ENCODE assay signal across 22 mouse cellular contexts in the genomic region with DNA sequence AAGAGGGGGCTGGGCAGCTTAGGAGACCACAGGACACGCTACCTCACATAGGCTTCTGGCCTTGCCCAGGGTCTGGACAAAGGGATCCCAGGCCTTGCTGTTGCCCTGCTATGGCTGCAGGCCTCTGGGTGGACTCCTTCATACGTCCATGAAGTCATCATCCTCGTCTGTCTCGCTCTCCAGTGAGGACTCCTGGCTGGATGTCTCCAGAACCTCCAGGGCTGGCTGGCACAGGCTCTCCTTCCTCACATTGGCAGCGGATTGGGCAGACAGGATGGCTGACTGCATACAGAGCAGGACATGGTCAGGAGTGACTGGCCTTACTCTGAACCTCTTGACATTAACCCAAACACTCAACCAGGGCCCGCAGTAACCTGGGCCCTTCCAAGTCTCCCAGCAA. TPM values are rescaled to one million over a fixed set of nuclear protein-coding genes. Genes with fewer than 3 reads are reported as not detected.
DNase-seq lines count a peak whose midpoint lies in the region; ATAC-seq and TF ChIP-seq lines count a peak whose summit lies in the region.
"Had no signal": no experiment of that assay in that cellular context is flagged by ENCODE, and none has a peak within 500 bp of the region (broad histone marks: within the 10 kb centered on the region; RNA-seq: fewer than 3 reads in every experiment).

No protein-coding gene starts in this region.

- no peak for TF ChIP-seq POLR2A in cerebellum, adult 2 months (IDR thresholded peaks at IDR 0.05; ENCODE audit: borderline replicate concordance, insufficient read depth, low read length)

- no peak overlapping the region for H3K4me3 ChIP-seq in cerebellum, adult 2 months (replicated peaks; ENCODE audit: insufficient read depth, low read depth, low read length)
- H3K4me3 ChIP-seq in heart, embryonic 16.5 days (ENCODE audit: low read length): no peak overlapping the region
- H3K4me3 ChIP-seq in midbrain, embryonic 11.5 days (ENCODE audit: low read depth, low read length): no peak overlapping the region
- no peak overlapping the region for H3K4me3 ChIP-seq in midbrain, embryonic 16.5 days (ENCODE audit: low read depth, low read length)
- H3K4me3 ChIP-seq: forebrain, embryonic 13.5 days; limb, embryonic 13.5 days; liver, embryonic 13.5 days; midbrain, embryonic 12.5 days had no signal

- peaks cover 27% of the 10 kb centered on the region for H3K36me3 ChIP-seq in heart, embryonic 16.5 days (ENCODE audit: control insufficient read depth, insufficient read depth)
- H3K36me3 ChIP-seq in midbrain, embryonic 11.5 days (ENCODE audit: control insufficient read depth, insufficient read depth, low read length): peaks cover 7% of the 10 kb centered on the region
- peaks cover 23% of the 10 kb centered on the region for H3K36me3 ChIP-seq in midbrain, embryonic 16.5 days (ENCODE audit: control insufficient read depth, insufficient read depth, low read length)

- ATAC-seq in heart, embryonic 16.5 days (replicated peaks; ENCODE audit: extremely low read depth, insufficient read depth, low FRiP score): no peak
- no peak for ATAC-seq in midbrain, embryonic 11.5 days (ENCODE audit: low FRiP score)
- no peak for ATAC-seq in midbrain, embryonic 16.5 days
- ATAC-seq: CD4-positive, CD25-positive, alpha-beta regulatory T cell, adult 4 months; forebrain, embryonic 13.5 days; hindbrain, postnatal 0 days; intestine, embryonic 16.5 days had no signal

- H3K27me3 ChIP-seq in cerebellum, adult 2 months (ENCODE audit: control insufficient read depth, insufficient read depth, low read length): no peaks in the 10 kb centered on the region
- no peaks in the 10 kb centered on the region for H3K27me3 ChIP-seq in heart, embryonic 16.5 days (ENCODE audit: control insufficient read depth, insufficient read depth, low read length)
- H3K27me3 ChIP-seq in midbrain, embryonic 11.5 days (ENCODE audit: control insufficient read depth, insufficient read depth, low read length): no peaks in the 10 kb centered on the region
- H3K27me3 ChIP-seq in midbrain, embryonic 16.5 days (ENCODE audit: control insufficient read depth, insufficient read depth, low read depth, low read length): no peaks in the 10 kb centered on the region
- H3K27me3 ChIP-seq: forebrain, embryonic 13.5 days; limb, embryonic 13.5 days; liver, embryonic 13.5 days; midbrain, embryonic 12.5 days had no signal

- no peak overlapping the region for H3K27ac ChIP-seq in cerebellum, adult 2 months (ENCODE audit: insufficient read depth, low read length)
- H3K27ac ChIP-seq in heart, embryonic 16.5 days (ENCODE audit: low read length): peak overlapping the region; percentile 85
- H3K27ac ChIP-seq in midbrain, embryonic 11.5 days (ENCODE audit: low read depth, low read length): no peak overlapping the region
- no peak overlapping the region for H3K27ac ChIP-seq in midbrain, embryonic 16.5 days (ENCODE audit: low read length)
- H3K27ac ChIP-seq: forebrain, embryonic 13.5 days; limb, embryonic 13.5 days; liver, embryonic 13.5 days; midbrain, embryonic 12.5 days had no signal

- peak overlapping the region; percentile 3; the same call in 1 of the 2 replicates for H3K9ac ChIP-seq in heart, embryonic 16.5 days (ENCODE audit: low read length)
- no peak overlapping the region for H3K9ac ChIP-seq in midbrain, embryonic 11.5 days (ENCODE audit: low read length)
- no peak overlapping the region for H3K9ac ChIP-seq in midbrain, embryonic 16.5 days (ENCODE audit: low read depth, low read length)
- H3K9ac ChIP-seq: forebrain, embryonic 13.5 days; limb, embryonic 13.5 days; liver, embryonic 13.5 days; midbrain, embryonic 12.5 days had no signal

- no peak overlapping the region for H3K4me2 ChIP-seq in heart, embryonic 16.5 days (ENCODE audit: low read depth, low read length)
- H3K4me2 ChIP-seq in midbrain, embryonic 11.5 days: no peak overlapping the region
- H3K4me2 ChIP-seq in midbrain, embryonic 16.5 days (ENCODE audit: low read length): no peak overlapping the region
- H3K4me2 ChIP-seq: forebrain, embryonic 13.5 days; heart, embryonic 11.5 days; limb, embryonic 13.5 days; liver, embryonic 13.5 days; midbrain, embryonic 12.5 days had no signal

- intact Hi-C loops in heart, postnatal 36 days (cut with DNase I): no loop called here

- peak; percentile 59 to 67 for DNase-seq in cerebellum, adult 2 months
- DNase-seq in cerebellum, adult 8-10 months: no peak
- no peak for DNase-seq in heart, postnatal 36 days
- peak; percentile 37 for DNase-seq in midbrain, embryonic 11.5 days (ENCODE audit: low spot score, missing footprints)
- no peak for DNase-seq in natural killer cell, adult 2 months (ENCODE audit: low spot score in 2 of 2)
- DNase-seq: adrenal gland, postnatal 36 days; gastrocnemius, postnatal 36 days; kidney, adult 9 months; kidney, postnatal 14 days; liver, embryonic 13.5 days; lung, postnatal 10 days; spleen, adult 18-20 months had no signal

- H3K9me3 ChIP-seq in heart, embryonic 16.5 days (replicated peaks; ENCODE audit: control insufficient read depth, low read length): no peaks in the 10 kb centered on the region
- H3K9me3 ChIP-seq in midbrain, embryonic 11.5 days (ENCODE audit: control insufficient read depth, low read length): no peaks in the 10 kb centered on the region
- no peaks in the 10 kb centered on the region for H3K9me3 ChIP-seq in midbrain, embryonic 16.5 days (replicated peaks; ENCODE audit: control insufficient read depth, low read length, poor library complexity, severe bottlenecking)
- H3K9me3 ChIP-seq: forebrain, embryonic 13.5 days; limb, embryonic 13.5 days; liver, embryonic 13.5 days; midbrain, embryonic 12.5 days had no signal

- H3K4me1 ChIP-seq in cerebellum, adult 2 months (ENCODE audit: control insufficient read depth, insufficient read depth, low read length): peaks cover 75% of the 10 kb centered on the region
- peaks cover 30% of the 10 kb centered on the region for H3K4me1 ChIP-seq in heart, embryonic 16.5 days (ENCODE audit: control insufficient read depth, insufficient read depth, low read length)
- H3K4me1 ChIP-seq in midbrain, embryonic 11.5 days (ENCODE audit: control insufficient read depth, insufficient read depth, low read length): peaks cover 11% of the 10 kb centered on the region; the same call in 1 of the 2 replicates
- H3K4me1 ChIP-seq in midbrain, embryonic 16.5 days (ENCODE audit: control insufficient read depth, insufficient read depth, low read length): peaks cover 10% of the 10 kb centered on the region; the same call in 1 of the 2 replicates

- 25% methylated on average over 6 of the region's 6 CpGs for WGBS in cerebellum, adult 2 months
- 87% methylated on average over 6 of the region's 6 CpGs for WGBS in heart, embryonic 16.5 days
- 97% methylated on average over 6 of the region's 6 CpGs for WGBS in midbrain, embryonic 11.5 days
- 96% methylated on average over 6 of the region's 6 CpGs for WGBS in midbrain, embryonic 16.5 days

- TF ChIP-seq CTCF in cerebellum, adult 2 months (IDR thresholded peaks at IDR 0.05; ENCODE audit: borderline replicate concordance, insufficient read depth, low read depth, low read length): no peak

RNA-seq across cellular contexts. Expression of gene Susd2, which starts 2.6 kb away (rescaled TPM):
- 18.5 and 22.0 TPM in 2 replicates for polyA plus RNA-seq in cerebellum, adult 2 months (2012; rRNA removed)
- polyA plus RNA-seq in heart, embryonic 16.5 days (2015; fragmentation: Nextera tagmentation; extraction: Ambion mirVana): 12.4 and 13.3 TPM in 2 replicates
- 1 to 10 TPM; 1.4 to 1.8 TPM for total RNA-seq in heart, postnatal 36 days (2021)
- 1.2 and 1.6 TPM in 2 replicates for polyA plus RNA-seq in midbrain, embryonic 11.5 days (2014; fragmentation: Nextera tagmentation; extraction: Ambion mirVana)
- 3.1 and 4.9 TPM in 2 replicates for polyA plus RNA-seq in midbrain, embryonic 16.5 days (2015; fragmentation: Nextera tagmentation; extraction: Ambion mirVana)
- total RNA-seq: monocyte, adult 5-6 weeks had no signal

RNA-seq across cellular contexts. Expression of gene Ggt5, which starts 57.3 kb away (rescaled TPM):
- 4.0 and 6.2 TPM in 2 replicates for polyA plus RNA-seq in cerebellum, adult 2 months (2012; rRNA removed)
- 9.7 and 11.3 TPM in 2 replicates for polyA plus RNA-seq in heart, embryonic 16.5 days (2015; fragmentation: Nextera tagmentation; extraction: Ambion mirVana)
- total RNA-seq in heart, postnatal 36 days (2021): 1 to 10 TPM; 5.4 to 9.0 TPM
- 0.25 and 0.29 TPM in 2 replicates for polyA plus RNA-seq in midbrain, embryonic 11.5 days (2014; fragmentation: Nextera tagmentation; extraction: Ambion mirVana)
- 2.1 and 2.5 TPM in 2 replicates for polyA plus RNA-seq in midbrain, embryonic 16.5 days (2015; fragmentation: Nextera tagmentation; extraction: Ambion mirVana)

Comparison
In these comparisons a context has a peak if more than half of its experiments do, and no peak if none do; other contexts are left out.
1. DNase-seq: peak in cerebellum, adult 2 months (2 of 2) and midbrain, embryonic 11.5 days (single experiment); none in cerebellum, adult 8-10 months (single experiment), heart, postnatal 36 days (0 of 2) and natural killer cell, adult 2 months (0 of 2).